Mouse (Mus musculus): ENCODE measurements around the gene Nsun3. TPM values are rescaled to one million over a fixed set of nuclear protein-coding genes. Genes with fewer than 3 reads are reported as not detected.

Nsun3 gene
- total and polyA plus RNA-seq, 2 experiments from 2014 or later, result 6.6 to 7.9 TPM

DNA sequence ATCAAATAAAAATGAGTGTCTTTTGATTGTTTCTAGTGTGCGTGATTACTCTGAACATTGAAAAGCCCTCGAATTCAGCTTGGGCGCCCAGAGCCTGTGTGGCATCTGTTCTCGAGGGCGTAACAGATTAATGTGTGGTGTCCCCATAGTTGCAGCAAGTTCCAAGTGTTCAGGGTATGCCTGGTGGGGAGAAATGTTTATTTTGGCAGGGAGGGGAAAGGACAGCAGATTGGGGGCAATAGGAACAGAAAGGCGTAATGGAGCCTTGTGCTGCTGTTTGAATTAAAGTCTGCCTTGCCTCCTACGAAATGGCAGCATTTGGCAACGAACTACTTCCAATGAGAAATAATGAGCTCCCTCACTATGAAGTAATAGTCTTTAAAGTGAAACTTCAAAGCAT, 96.2 kb downstream of the Nsun3 start:
- Histone ChIP-seq H3K27me3 (ENCODE audit: control insufficient read depth, insufficient read depth, low read length) (no peaks in the 10 kb centered on the region), H3K27ac (ENCODE audit: low read depth) (no peak overlapping the region), H3K4me1 (ENCODE audit: control insufficient read depth, insufficient read depth) (no peaks in the 10 kb centered on the region), H3K9ac (replicated peaks; ENCODE audit: low read depth, low read length) (no peak overlapping the region), H3K36me3 (replicated peaks; ENCODE audit: control insufficient read depth, insufficient read depth, low read length) (no peaks in the 10 kb centered on the region), H3K9me3 (replicated peaks; ENCODE audit: control insufficient read depth, low read length) (no peaks in the 10 kb centered on the region), H3K4me2 (ENCODE audit: low read depth, low read length) (no peak overlapping the region), H3K4me3 (ENCODE audit: low read depth, low read length) (no peak overlapping the region)
- ATAC-seq (ENCODE audit: insufficient read depth, low read depth) (no peak), DNase-seq (ENCODE audit: low spot score) (no peak)
- TF ChIP-seq EP300 (IDR thresholded peaks at IDR 0.05; ENCODE audit: low read depth) (no peak), CTCF (IDR thresholded peaks at IDR 0.05; ENCODE audit: low read depth) (no peak)
- WGBS, result 79% methylated on average over 8 of the region's 8 CpGs

DNA sequence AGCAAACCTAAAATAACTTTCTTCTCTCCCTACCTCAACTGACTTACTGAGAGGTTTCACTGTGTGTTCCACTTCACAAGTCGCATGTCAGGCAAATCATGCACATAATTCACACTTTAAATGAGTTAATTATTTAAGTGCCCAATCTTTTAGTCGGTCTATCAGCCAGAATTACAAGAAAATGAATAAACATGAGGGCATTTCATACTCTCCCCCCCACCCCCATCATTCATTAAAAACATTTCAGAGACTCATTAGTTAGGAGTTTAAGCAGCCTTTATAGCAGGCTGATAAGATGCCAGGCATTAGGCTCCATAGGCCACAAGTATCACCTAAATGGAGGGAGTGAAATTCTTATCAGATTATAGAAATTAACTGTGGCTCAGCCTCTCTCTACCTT, 100.5 kb downstream of the Nsun3 start:
- no peaks in the 10 kb centered on the region for H3K27me3 ChIP-seq (ENCODE audit: control insufficient read depth, insufficient read depth, low read length)
- 57% methylated on average over 2 of the region's 2 CpGs for WGBS
- H3K36me3 ChIP-seq (replicated peaks; ENCODE audit: control insufficient read depth, insufficient read depth, low read length), result no peaks in the 10 kb centered on the region
- H3K27ac ChIP-seq (ENCODE audit: low read depth), result no peak overlapping the region
- no peak overlapping the region for H3K4me2 ChIP-seq (ENCODE audit: low read depth, low read length)
- DNase-seq (ENCODE audit: low spot score), result no peak
- H3K9ac ChIP-seq (replicated peaks; ENCODE audit: low read depth, low read length), result no peak overlapping the region
- H3K4me1 ChIP-seq (ENCODE audit: control insufficient read depth, insufficient read depth), result no peaks in the 10 kb centered on the region
- no peak for ATAC-seq (ENCODE audit: insufficient read depth, low read depth)
- no peaks in the 10 kb centered on the region for H3K9me3 ChIP-seq (replicated peaks; ENCODE audit: control insufficient read depth, low read length)
- no peak for TF ChIP-seq EP300 (IDR thresholded peaks at IDR 0.05; ENCODE audit: low read depth)
- TF ChIP-seq CTCF (IDR thresholded peaks at IDR 0.05; ENCODE audit: low read depth), result no peak
- no peak overlapping the region for H3K4me3 ChIP-seq (ENCODE audit: low read depth, low read length)

DNA sequence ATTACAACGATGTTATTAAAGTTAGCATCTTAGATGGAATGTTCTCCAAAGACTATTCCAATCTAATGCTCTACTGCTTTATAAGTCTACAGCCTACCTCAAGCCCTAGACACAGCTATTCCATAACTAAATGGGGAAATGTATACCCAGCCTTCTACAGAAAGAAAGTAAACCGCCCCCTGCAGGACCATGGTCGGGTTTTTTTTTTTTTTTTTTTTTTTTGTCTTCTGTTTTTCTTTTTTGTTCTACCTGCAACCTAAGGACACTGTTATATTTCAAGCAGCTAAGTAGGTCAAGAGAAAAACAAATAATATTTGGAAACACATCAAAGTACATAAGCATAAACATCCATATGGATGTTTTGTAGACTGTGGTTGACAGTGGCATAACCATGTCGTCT, 101.1 kb downstream of the Nsun3 start:
- DNase-seq (ENCODE audit: low spot score), result no peak
- Histone ChIP-seq H3K9ac (replicated peaks; ENCODE audit: low read depth, low read length) (no peak overlapping the region), H3K4me1 (ENCODE audit: control insufficient read depth, insufficient read depth) (no peaks in the 10 kb centered on the region), H3K27me3 (ENCODE audit: control insufficient read depth, insufficient read depth, low read length) (no peaks in the 10 kb centered on the region), H3K9me3 (replicated peaks; ENCODE audit: control insufficient read depth, low read length) (no peaks in the 10 kb centered on the region), H3K4me3 (ENCODE audit: low read depth, low read length) (no peak overlapping the region), H3K27ac (ENCODE audit: low read depth) (no peak overlapping the region), H3K36me3 (replicated peaks; ENCODE audit: control insufficient read depth, insufficient read depth, low read length) (no peaks in the 10 kb centered on the region), H3K4me2 (ENCODE audit: low read depth, low read length) (no peak overlapping the region)
- TF ChIP-seq EP300 (IDR thresholded peaks at IDR 0.05; ENCODE audit: low read depth) (no peak), CTCF (IDR thresholded peaks at IDR 0.05; ENCODE audit: low read depth) (no peak)
- no peak for ATAC-seq (ENCODE audit: insufficient read depth, low read depth)
- 66% methylated on average over 4 of the region's 4 CpGs for WGBS

Small RNA genes within 50 kb of the gene (microRNA-seq; reads per million reads assigned to microRNA genes)
- not detected for gene Gm25986

Other genes starting within 250 kb of the Nsun3 start
- gene Stx19, start 27.9 kb upstream of the Nsun3 start, total RNA-seq (2014; rRNA removed; ENCODE audit: low replicate concordance), result not detected in 2 replicates
- 0.07 and 0.18 TPM in 2 replicates for gene Stx19, start 27.9 kb upstream of the Nsun3 start, polyA plus RNA-seq (2015; fragmentation: Nextera tagmentation; extraction: Ambion mirVana)
- 4.7 and 7.1 TPM in 2 replicates for gene Arl13b, start 60.2 kb upstream of the Nsun3 start, total RNA-seq (2014; rRNA removed; ENCODE audit: low replicate concordance)
- 8.8 and 8.9 TPM in 2 replicates for gene Arl13b, start 60.2 kb upstream of the Nsun3 start, polyA plus RNA-seq (2015; fragmentation: Nextera tagmentation; extraction: Ambion mirVana)
- gene Pros1, start 67.5 kb upstream of the Nsun3 start, total RNA-seq (2014; rRNA removed; ENCODE audit: low replicate concordance), result 16.4 and 31.8 TPM in 2 replicates
- gene Pros1, start 67.5 kb upstream of the Nsun3 start, polyA plus RNA-seq (2015; fragmentation: Nextera tagmentation; extraction: Ambion mirVana), result 16.2 and 17.9 TPM in 2 replicates